Mouse (Mus musculus) bone marrow macrophage, adult 2 months (primary cell): Measurements from ENCODE around the gene Dnajc25.

Source experiments
- CTCF ChIP-seq: IDR thresholded peaks from 2 replicates; pipeline ENCODE4 v1.5.1; 2012; ENCODE audit warnings: low read depth, mild to moderate bottlenecking, low read length, moderate library complexity
- POLR2A ChIP-seq: IDR thresholded peaks from 2 replicates; pipeline ENCODE4 v1.6.1; 2012; ENCODE audit warnings: mild to moderate bottlenecking, low read depth, low read length, borderline replicate concordance

- no peak for TF ChIP-seq CTCF
- no peak for TF ChIP-seq POLR2A
Observed at GRCm38 (mm10) chr4:59040397-59041287, 45.8 kb downstream of the Dnajc25 start.
